Mouse (Mus musculus) small intestine, adult 2 months (tissue): ENCODE measurements around the gene Aldh1a2. TPM values are rescaled to one million over a fixed set of nuclear protein-coding genes. Genes with fewer than 3 reads are reported as not detected.

Experiments used
- H3K27ac ChIP-seq: fragments of 200-500 bp; 2 replicates; pipeline ENCODE4 v1.5.1; 2012; ENCODE audit warnings: low read depth, low read length, control low read depth, inconsistent platforms; ENCODE audit not compliant: insufficient read depth
- H3K27me3 ChIP-seq: fragments of 200-500 bp; 2 replicates; pipeline ENCODE4 v1.6.1; 2012; ENCODE audit warnings: mild to moderate bottlenecking, moderate library complexity, low read length, inconsistent platforms; ENCODE audit not compliant: control insufficient read depth, insufficient read depth
- H3K36me3 ChIP-seq: fragments of 200-500 bp; 2 replicates; pipeline ENCODE4 v1.6.1; 2012; ENCODE audit warnings: mild to moderate bottlenecking, low read length, control low read depth, inconsistent platforms; ENCODE audit not compliant: control insufficient read depth, insufficient read depth
- H3K4me1 ChIP-seq: fragments of 200-500 bp; 2 replicates; pipeline ENCODE4 v1.6.1; 2012; ENCODE audit warnings: low read length, inconsistent platforms, mixed read lengths; ENCODE audit not compliant: control insufficient read depth, insufficient read depth, insufficient read length
- H3K4me3 ChIP-seq: fragments of 200-500 bp; 2 replicates; pipeline ENCODE4 v1.5.1; 2012; ENCODE audit warnings: low read depth, mild to moderate bottlenecking, control low read depth, inconsistent platforms, low read length, moderate library complexity
- CTCF ChIP-seq: fragments of 200-500 bp; IDR thresholded peaks from 2 replicates; pipeline ENCODE4 v1.5.1; 2012; ENCODE audit warnings: low read depth, mild to moderate bottlenecking, control low read depth, inconsistent platforms, low read length, moderate library complexity, mixed read lengths; ENCODE audit not compliant: insufficient replicate concordance, insufficient read length; ENCODE audit errors: extremely low read depth
- POLR2A ChIP-seq: fragments of 200-500 bp; IDR thresholded peaks from 2 replicates; pipeline ENCODE4 v1.6.1; 2012; ENCODE audit warnings: low read depth, mild to moderate bottlenecking, control low read depth, inconsistent platforms, low read length, moderate library complexity
- WGBS: fragments of 180-500 bp; shearing (Covaris S2); methylation state at CpG from one replicate; pipeline ENCODE4 v1.1.7; 2018; 5-methylcytosine and 5-hydroxymethylcytosine counted together
- polyA plus RNA-seq: library from polyadenylated mRNA; depleted of rRNA; stranded (reverse); fragments of >200 nt; gene quantifications from 2 replicates; pipeline ENCODE4 v1.2.3, GENCODE M21; 2012

The Aldh1a2 gene
- polyA plus RNA-seq, 1 experiment: 6.2 TPM

DNA sequence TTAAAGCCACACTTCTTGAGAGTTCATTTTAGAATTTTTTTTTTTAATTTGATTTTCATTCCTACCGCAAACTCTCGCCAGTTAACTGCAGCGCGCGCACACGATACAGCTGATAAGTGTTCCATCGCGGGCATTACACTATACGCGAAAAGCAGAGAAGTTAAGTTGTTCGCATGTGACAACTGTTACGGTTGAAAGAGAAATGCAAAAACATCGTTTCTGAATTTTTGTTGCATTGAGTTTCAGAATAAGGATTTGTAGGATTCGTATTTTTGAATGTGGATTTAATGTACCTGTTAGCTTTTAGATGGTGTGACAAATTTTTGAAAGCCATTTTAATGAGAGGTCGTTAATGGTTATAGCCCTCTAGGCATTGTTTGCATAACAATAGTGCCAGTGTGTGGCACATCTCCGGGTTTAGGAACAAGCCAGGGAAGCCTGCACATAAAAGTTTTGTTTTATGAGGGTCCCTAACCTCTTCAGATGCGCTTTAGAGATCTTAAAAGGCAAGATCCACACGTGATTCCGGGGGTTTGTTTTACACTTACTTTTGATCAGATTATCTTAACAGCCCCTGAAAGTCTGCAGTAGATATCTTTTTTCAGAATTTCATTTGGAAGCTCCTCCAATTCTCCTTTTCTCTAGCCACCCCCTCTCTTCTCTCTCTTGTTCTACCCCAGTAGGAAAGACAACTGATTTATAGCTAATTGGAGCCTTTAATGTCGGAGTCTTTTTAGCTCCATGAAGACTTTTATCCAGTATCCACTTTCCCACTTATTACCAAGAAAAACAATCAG is 1.6 kb downstream of the Aldh1a2 start:
- Histone ChIP-seq H3K4me1 (peaks cover 4% of the 10 kb centered on the region; the same call in 1 of the 2 replicates), H3K4me3 (no peak overlapping the region), H3K27me3 (peaks cover 39% of the 10 kb centered on the region), H3K36me3 (no peaks in the 10 kb centered on the region), H3K27ac (no peak overlapping the region)
- TF ChIP-seq CTCF (no peak), POLR2A (no peak)
- 10% methylated on average over 20 of the region's 20 CpGs for WGBS

DNA sequence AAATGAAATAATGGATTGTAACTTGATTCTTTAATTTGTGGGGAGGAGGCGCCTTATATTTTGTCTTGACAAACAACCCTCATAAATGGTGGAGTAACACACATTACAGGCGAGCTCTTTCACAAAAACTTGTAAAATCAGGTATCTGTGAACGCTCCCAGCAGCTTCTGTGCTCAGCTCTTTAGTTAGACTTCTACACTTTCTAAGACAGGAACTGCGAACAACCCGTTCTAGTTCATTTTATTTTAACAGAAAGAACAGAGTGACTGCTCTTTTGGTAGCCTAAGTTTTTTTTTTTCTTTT is 2.2 kb downstream of the Aldh1a2 start:
- WGBS: 41% methylated on average over 5 of the region's 5 CpGs
- no peak overlapping the region for H3K4me3 ChIP-seq
- H3K36me3 ChIP-seq: no peaks in the 10 kb centered on the region
- peaks cover 39% of the 10 kb centered on the region for H3K27me3 ChIP-seq
- H3K27ac ChIP-seq: no peak overlapping the region
- no peak for TF ChIP-seq POLR2A
- TF ChIP-seq CTCF: no peak
- peaks cover 4% of the 10 kb centered on the region; the same call in 1 of the 2 replicates for H3K4me1 ChIP-seq

DNA sequence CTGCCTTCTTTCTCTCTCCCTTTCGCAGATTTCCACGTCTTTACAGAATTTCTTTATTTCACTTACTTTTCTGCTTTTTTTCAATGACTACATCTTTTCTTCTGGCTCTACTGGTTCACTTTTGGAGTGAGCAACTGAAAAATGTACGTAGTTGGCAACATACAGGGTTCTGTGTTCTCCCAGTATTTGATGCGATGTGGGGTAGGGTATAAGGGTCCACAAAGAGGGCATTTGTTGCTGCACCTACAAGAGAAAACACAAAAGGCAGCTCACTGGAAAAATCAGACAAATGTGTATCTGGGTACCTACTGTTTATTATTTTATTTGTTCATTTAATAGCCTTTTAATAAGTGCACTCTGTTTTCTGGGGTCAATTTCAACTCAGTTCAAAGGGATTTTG is 3.6 kb downstream of the Aldh1a2 start:
- Histone ChIP-seq H3K36me3 (no peaks in the 10 kb centered on the region), H3K27ac (no peak overlapping the region), H3K27me3 (peaks cover 33% of the 10 kb centered on the region), H3K4me3 (no peak overlapping the region), H3K4me1 (peaks cover 4% of the 10 kb centered on the region; the same call in 1 of the 2 replicates)
- 82% methylated on average over 4 of the region's 4 CpGs for WGBS
- no peak for TF ChIP-seq CTCF
- TF ChIP-seq POLR2A: no peak

DNA sequence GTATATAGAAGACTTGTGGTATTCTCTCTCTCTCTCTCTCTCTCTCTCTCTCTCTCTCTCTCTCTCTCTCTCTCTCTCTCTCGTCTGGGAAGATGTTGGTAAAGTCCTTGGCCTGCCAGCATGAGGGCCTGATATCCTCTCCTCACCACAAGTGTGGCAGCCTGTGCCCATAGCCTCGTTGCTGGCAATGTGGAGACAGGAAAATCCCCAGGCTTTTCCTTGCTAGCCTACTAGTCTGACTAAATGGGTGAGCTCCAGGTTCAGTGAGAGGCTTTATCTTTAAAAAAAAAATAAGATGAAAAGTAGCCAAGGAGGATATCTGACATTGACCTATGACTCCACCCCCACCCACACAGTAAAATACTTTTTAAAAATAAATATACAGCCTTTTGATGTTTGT is 4.8 kb downstream of the Aldh1a2 start:
- no peak for TF ChIP-seq POLR2A
- TF ChIP-seq CTCF: no peak
- WGBS: 43% methylated on average over 2 of the region's 2 CpGs
- Histone ChIP-seq H3K27me3 (peaks cover 22% of the 10 kb centered on the region), H3K4me3 (no peak overlapping the region), H3K27ac (no peak overlapping the region), H3K36me3 (no peaks in the 10 kb centered on the region), H3K4me1 (peaks cover 4% of the 10 kb centered on the region; the same call in 1 of the 2 replicates)

DNA sequence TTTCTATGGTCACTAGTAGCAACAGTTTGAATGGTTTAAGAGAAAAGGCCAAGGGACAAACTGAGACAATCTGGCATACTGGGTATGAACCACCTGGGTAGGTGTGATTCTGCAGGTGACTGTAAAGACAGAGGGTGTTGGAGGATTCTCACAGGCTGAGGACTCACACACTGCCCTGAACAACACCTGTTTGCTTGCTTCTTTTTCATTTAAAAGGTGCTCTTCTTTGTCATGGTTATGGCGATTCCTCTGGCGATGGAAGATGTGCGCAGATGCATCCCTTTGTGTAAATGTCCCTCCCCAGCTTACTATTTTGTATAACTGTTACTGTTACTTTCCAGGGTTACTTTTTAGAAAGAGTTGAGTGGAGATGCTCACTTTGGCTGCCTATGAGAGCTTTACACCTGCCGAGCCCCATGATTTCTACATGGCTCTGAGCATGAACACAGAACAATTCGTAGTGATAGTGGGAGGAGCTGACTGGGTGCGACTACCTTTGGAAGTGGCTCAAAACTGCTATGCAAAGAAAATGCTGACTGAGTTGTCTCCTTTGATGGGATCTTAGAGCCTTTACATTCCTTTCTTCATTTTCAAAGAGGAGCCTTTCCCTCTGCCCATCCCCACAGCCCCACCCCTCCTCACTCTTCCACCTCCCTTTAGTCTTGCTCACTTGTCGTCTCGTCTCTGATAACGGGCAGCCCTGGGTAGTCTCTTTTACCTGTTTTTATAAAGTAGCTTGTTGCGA is 11.8 kb downstream of the Aldh1a2 start:
- Histone ChIP-seq H3K4me3 (no peak overlapping the region), H3K27me3 (no peaks in the 10 kb centered on the region), H3K36me3 (no peaks in the 10 kb centered on the region), H3K27ac (no peak overlapping the region), H3K4me1 (no peaks in the 10 kb centered on the region)
- 53% methylated on average over 10 of the region's 10 CpGs for WGBS
- TF ChIP-seq CTCF: no peak
- TF ChIP-seq POLR2A: no peak

DNA sequence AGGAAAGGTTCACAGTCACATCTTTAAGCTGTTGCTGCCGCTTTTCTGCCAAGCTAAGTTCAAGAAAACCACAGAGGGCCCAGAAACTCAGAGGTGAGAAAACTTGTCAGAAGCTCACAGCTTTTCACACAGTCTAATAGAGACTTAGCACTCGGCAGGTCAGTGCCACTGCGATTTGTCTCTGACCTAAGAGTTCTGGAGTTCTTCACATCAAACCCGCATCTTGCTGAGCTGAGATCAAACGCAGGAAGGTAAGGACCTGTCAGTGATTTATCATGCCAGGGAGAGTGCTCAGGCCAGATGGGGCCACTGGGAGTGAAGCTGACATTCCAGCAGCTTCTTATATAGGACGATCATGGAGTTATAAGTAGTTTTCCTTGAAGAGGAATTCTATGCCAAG is 14.4 kb downstream of the Aldh1a2 start:
- H3K27me3 ChIP-seq: no peaks in the 10 kb centered on the region
- no peaks in the 10 kb centered on the region for H3K4me1 ChIP-seq
- 33% methylated on average over 6 of the region's 6 CpGs for WGBS
- H3K27ac ChIP-seq: no peak overlapping the region
- H3K4me3 ChIP-seq: no peak overlapping the region
- no peaks in the 10 kb centered on the region for H3K36me3 ChIP-seq
- TF ChIP-seq POLR2A: no peak
- TF ChIP-seq CTCF: no peak

DNA sequence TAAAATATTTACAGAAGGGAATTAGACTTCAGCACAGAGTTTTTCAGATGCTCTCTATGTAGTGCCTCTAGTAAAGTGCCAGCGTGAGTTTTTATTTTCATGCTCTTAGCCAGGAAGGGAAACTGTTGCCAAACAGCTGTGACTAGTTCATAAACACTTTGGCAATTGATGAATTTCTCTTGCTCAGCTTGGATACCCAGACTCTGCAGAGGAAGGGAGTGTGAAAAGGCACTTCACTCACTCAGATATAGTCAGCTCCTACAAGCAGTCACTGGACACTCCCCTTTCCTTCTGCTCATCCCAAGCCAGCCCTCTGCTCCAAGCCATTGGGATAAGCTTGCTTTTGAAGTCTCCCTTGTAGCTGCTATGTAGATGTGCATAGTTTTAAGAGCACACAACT is 21.0 kb downstream of the Aldh1a2 start:
- TF ChIP-seq CTCF (no peak), POLR2A (no peak)
- no peaks in the 10 kb centered on the region for H3K36me3 ChIP-seq
- 63% methylated on average over 1 of the region's 1 CpGs for WGBS

More for the DNA sequence above, 21.0 kb downstream of the Aldh1a2 start:
- Histone ChIP-seq H3K27me3 (no peaks in the 10 kb centered on the region), H3K4me1 (0 out of 2 replicates have a peak, but pooled peaks cover 2% of the 10 kb centered on the region), H3K27ac (no peak overlapping the region), H3K4me3 (no peak overlapping the region)
